Mouse (Mus musculus) limb, embryonic 12.5 days (tissue): ENCODE results near the gene Dynlt1a. TPM values are rescaled to one million over a fixed set of nuclear protein-coding genes. Genes with fewer than 3 reads are reported as not detected.

Experiments
- polyA plus RNA-seq: library from polyadenylated mRNA; unstranded; fragments of >200 nt; fragmentation: Nextera tagmentation; extraction: Ambion mirVana; gene quantifications from 2 replicates; pipeline ENCODE4 v1.2.1, GENCODE M21; 2016

Gene Dynlt1a
- polyA plus RNA-seq, 1 experiment from 2014 or later: 22.1 TPM

Other genes with a start within 250 kb of the Dynlt1a start
- 5.7 and 7.7 TPM in 2 replicates for gene Serac1, start 237.8 kb downstream of the Dynlt1a start, polyA plus RNA-seq
- gene Gtf2h5, start 237.7 kb downstream of the Dynlt1a start, polyA plus RNA-seq: 170 and 176 TPM in 2 replicates
- gene Tulp4, start 211.1 kb downstream of the Dynlt1a start, polyA plus RNA-seq: 93.0 and 103 TPM in 2 replicates
- gene Tmem181a, start 60.6 kb downstream of the Dynlt1a start, polyA plus RNA-seq: 27.8 and 28.8 TPM in 2 replicates
- gene Dynlt1b, start 112.6 kb upstream of the Dynlt1a start, polyA plus RNA-seq: 528 and 536 TPM in 2 replicates